Mouse (Mus musculus) hindbrain, embryonic 11.5 days (tissue): ENCODE measurements around the gene Ly9. TPM values are rescaled to one million over a fixed set of nuclear protein-coding genes. Genes with fewer than 3 reads are reported as not detected.

Experiments used
- ATAC-seq: fragments of 200-750 bp; cut with Nextera tagmentation; 2 replicates; pipeline ENCODE4 v1.8.0; 2017; ENCODE audit warnings: mild to moderate bottlenecking, moderate TSS enrichment, moderate library complexity; ENCODE audit not compliant: low FRiP score
- DNase-seq: peaks from one replicate; pipeline ENCODE4 v3.0.0-alpha.2; 2015; ENCODE audit warnings: low spot score
- H3K27ac ChIP-seq: fragments of 300-500 bp; sonication (generic); 2 replicates; pipeline ENCODE4 v1.5.1; 2014; ENCODE audit warnings: mild to moderate bottlenecking, low read depth, low read length
- H3K27me3 ChIP-seq: fragments of 300-500 bp; sonication (generic); 2 replicates; pipeline ENCODE4 v1.6.1; 2014; ENCODE audit warnings: mild to moderate bottlenecking, low read length, moderate library complexity, mixed read lengths; ENCODE audit not compliant: control insufficient read depth, insufficient read depth
- H3K36me3 ChIP-seq: fragments of 300-500 bp; sonication (generic); 2 replicates; pipeline ENCODE4 v1.6.1; 2014; ENCODE audit warnings: mild to moderate bottlenecking, low read length, moderate library complexity, mixed read lengths; ENCODE audit not compliant: control insufficient read depth, insufficient read depth
- H3K4me1 ChIP-seq: fragments of 300-500 bp; sonication (generic); replicated peaks from 2 replicates; pipeline ENCODE4 v1.6.1; 2014; ENCODE audit warnings: low read length, mixed read lengths; ENCODE audit not compliant: control insufficient read depth, insufficient read depth
- H3K4me2 ChIP-seq: fragments of 300-500 bp; sonication (generic); replicated peaks from 2 replicates; pipeline ENCODE4 v1.6.1; 2014; ENCODE audit warnings: mild to moderate bottlenecking, low read depth, low read length
- H3K4me3 ChIP-seq: fragments of 300-500 bp; sonication (generic); 2 replicates; pipeline ENCODE4 v1.5.1; 2014; ENCODE audit warnings: low read depth, low read length
- H3K9ac ChIP-seq: fragments of 300-500 bp; sonication (generic); 2 replicates; pipeline ENCODE4 v1.6.1; 2014; ENCODE audit warnings: low read depth, low read length
- H3K9me3 ChIP-seq: fragments of 300-500 bp; sonication (generic); 2 replicates; pipeline ENCODE4 v1.6.1; 2016; ENCODE audit warnings: low read length; ENCODE audit not compliant: control insufficient read depth
- WGBS: fragments of 180-500 bp; shearing (Covaris S2); extraction: QIAGEN DNeasy Blood & Tissue Kit; methylation state at CpG from one replicate; pipeline ENCODE4 v1.1.7; 2014; 5-methylcytosine and 5-hydroxymethylcytosine counted together
- polyA plus RNA-seq: library from polyadenylated mRNA; unstranded; fragments of >200 nt; fragmentation: Nextera tagmentation; extraction: Ambion mirVana; gene quantifications from 2 replicates; pipeline ENCODE4 v1.2.1, GENCODE M21; 2014

The Ly9 gene
- polyA plus RNA-seq: not detected in 2 replicates

DNA sequence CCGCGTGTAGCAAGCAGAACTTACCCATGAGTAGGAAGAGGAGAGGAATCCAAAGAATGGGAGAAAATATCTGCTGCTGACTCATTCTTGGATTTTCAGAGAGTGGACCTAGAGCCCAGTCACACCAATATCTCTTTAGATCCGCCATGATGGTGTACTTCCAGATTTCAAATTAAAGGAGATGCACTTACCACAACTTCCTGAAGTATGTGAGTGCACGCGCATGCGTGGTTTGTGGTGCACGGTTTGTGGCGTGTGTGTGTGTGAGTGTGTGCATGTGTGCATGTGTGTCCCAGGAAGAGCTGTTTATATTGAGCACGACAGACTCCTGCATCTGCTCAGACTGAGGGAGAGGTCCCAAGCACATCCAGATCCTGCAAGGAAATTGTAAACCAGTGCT is at the start of gene Ly9:
Gene Ly9, minus strand, starts transcription at position 235 of the 400 bp plus-strand sequence.
- H3K4me3 ChIP-seq: no peak within 1 kb of the TSS
- H3K27ac ChIP-seq: no peak within 1 kb of the TSS
- H3K9ac ChIP-seq: no peak within 1 kb of the TSS
- no peak for DNase-seq
- WGBS: 88% methylated on average over 9 of the region's 9 CpGs
- no peak for ATAC-seq
- no peaks in the 10 kb centered on the region for H3K9me3 ChIP-seq
- H3K4me1 ChIP-seq: no peaks in the 10 kb centered on the region
- no peak within 1 kb of the TSS for H3K4me2 ChIP-seq
- no peaks in the 10 kb centered on the region for H3K27me3 ChIP-seq
- H3K36me3 ChIP-seq: no peaks in the 10 kb centered on the region

DNA sequence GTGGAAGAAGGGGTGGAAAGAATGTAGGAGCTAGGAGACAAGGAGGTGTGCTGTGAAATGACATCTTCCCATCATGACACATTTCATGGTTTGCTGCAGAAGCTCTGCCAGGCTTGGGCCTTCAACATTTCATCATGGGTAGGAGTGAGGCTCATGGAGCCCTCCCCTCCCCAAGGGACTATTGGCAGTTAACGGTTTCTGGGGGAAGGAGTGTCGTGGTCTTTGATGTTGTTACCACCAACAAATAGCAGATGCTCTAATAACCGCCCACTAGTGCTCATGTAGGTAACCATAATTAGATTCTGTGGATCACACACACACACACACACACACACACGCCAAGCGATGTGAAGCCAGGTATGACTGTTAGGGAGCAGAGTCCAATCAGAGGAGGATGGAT is 45.5 kb upstream of the Ly9 start, which contains the start of gene Slamf7:
Gene Slamf7, minus strand, starts transcription at position 302 of the 400 bp plus-strand sequence.
- no peaks in the 10 kb centered on the region for H3K27me3 ChIP-seq
- H3K27ac ChIP-seq: no peak within 1 kb of the TSS
- H3K9me3 ChIP-seq: no peaks in the 10 kb centered on the region
- ATAC-seq: no peak
- H3K4me3 ChIP-seq: no peak within 1 kb of the TSS
- no peaks in the 10 kb centered on the region for H3K36me3 ChIP-seq
- H3K4me2 ChIP-seq: no peak within 1 kb of the TSS
- no peak for DNase-seq
- no peak within 1 kb of the TSS for H3K9ac ChIP-seq
- no peaks in the 10 kb centered on the region for H3K4me1 ChIP-seq
- WGBS: 92% methylated on average over 5 of the region's 5 CpGs

DNA sequence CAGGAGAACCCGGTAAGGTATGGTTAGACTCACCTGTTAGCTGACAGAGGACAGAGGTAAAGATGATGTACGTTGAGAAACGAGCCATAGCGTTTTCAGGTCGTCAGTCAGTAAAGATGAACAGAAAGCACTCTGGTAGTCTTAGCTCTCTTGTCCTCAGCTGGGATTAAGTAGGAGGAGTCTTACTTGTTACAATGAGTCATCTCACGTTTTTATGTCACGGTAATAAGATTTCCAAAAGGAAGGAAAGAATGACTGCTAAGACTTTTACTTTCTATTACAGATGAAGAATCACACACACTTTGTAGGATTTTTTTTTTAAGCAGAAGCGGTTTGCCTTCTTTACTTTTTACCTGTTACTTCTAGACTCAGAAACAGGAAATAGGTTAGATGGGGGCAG is 41.6 kb upstream of the Ly9 start:
- Histone ChIP-seq H3K4me3 (no peak overlapping the region), H3K36me3 (no peaks in the 10 kb centered on the region), H3K27ac (no peak overlapping the region), H3K9ac (no peak overlapping the region), H3K4me1 (no peaks in the 10 kb centered on the region), H3K4me2 (no peak overlapping the region), H3K27me3 (no peaks in the 10 kb centered on the region), H3K9me3 (no peaks in the 10 kb centered on the region)
- 84% methylated on average over 8 of the region's 8 CpGs for WGBS
- ATAC-seq: no peak
- no peak for DNase-seq

DNA sequence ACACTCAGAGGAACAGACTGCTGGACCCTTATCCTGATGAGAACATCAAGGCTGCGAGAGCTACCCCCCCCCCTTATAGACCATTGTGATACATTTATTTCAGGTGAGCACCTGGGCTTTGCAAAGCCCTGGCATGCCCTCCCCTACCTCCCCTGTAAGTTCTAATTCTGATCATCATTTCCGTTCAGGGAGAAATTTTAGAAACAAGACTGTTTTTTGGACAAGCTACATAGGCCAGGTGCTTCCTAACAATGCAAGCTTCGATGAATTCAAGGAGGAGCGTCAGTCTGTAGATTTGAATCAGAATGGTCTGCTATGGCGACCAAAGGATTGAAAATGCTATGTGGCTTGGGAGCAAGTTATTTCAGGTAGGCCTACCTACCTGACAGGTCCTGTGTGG is 40.5 kb upstream of the Ly9 start:
- Histone ChIP-seq H3K27me3 (no peaks in the 10 kb centered on the region), H3K36me3 (no peaks in the 10 kb centered on the region), H3K4me3 (no peak overlapping the region), H3K4me1 (no peaks in the 10 kb centered on the region), H3K4me2 (no peak overlapping the region), H3K9me3 (no peaks in the 10 kb centered on the region), H3K9ac (no peak overlapping the region), H3K27ac (no peak overlapping the region)
- DNase-seq: no peak
- 84% methylated on average over 5 of the region's 5 CpGs for WGBS
- no peak for ATAC-seq

DNA sequence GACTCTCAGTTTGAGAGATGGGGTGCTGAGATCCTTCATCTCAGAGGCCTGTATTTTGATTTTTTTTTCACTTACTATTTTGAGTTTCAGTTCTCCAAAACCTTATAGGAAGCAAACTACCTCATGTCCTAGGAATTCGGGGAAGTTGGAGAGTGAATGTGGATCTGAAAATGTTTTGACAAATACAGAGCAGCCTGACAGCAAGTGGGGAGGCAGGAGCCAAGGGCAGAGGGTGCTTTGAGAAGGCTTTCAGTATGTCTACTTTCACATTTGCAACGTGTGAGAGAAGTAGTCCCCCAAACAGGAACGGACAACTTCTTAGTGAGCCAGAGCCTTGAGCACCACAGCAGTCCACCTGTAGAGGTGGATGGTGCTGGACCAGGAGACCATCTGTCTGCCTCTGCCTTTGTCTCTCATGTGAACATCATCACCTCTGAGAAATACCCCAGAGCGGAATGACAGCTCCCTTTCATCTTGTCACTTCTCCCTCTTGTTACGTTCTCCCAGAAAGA is 39.3 kb upstream of the Ly9 start:
- no peak overlapping the region for H3K4me2 ChIP-seq
- H3K27me3 ChIP-seq: no peaks in the 10 kb centered on the region
- no peaks in the 10 kb centered on the region for H3K36me3 ChIP-seq
- ATAC-seq (no peak), DNase-seq (no peak)
- H3K9me3 ChIP-seq: no peaks in the 10 kb centered on the region
- no peak overlapping the region for H3K27ac ChIP-seq
- 78% methylated on average over 5 of the region's 5 CpGs for WGBS
- no peak overlapping the region for H3K4me3 ChIP-seq
- no peaks in the 10 kb centered on the region for H3K4me1 ChIP-seq
- no peak overlapping the region for H3K9ac ChIP-seq

DNA sequence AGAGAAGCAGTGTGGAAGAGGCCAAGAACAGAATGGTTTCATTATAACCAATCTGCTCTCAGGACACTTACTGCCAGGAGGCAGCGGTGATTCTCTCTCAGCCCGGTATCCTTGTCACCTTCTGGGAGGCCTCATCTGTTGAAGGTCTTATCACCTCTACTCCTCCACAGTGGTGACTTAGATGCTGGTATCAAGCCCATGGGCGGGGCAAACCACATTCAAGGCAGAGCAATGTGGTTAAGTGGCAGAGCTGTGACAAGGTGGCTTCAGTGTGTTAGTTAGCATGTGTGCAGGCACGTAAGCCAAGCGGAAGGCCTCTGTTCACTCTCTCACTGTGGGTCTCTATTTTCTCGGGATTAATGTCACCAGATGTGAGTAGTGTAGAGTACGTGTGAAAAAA is 36.4 kb upstream of the Ly9 start:
- ATAC-seq (no peak), DNase-seq (no peak)
- no peak overlapping the region for H3K27ac ChIP-seq
- H3K4me2 ChIP-seq: no peak overlapping the region
- no peak overlapping the region for H3K9ac ChIP-seq
- 84% methylated on average over 7 of the region's 7 CpGs for WGBS
- no peaks in the 10 kb centered on the region for H3K27me3 ChIP-seq
- no peaks in the 10 kb centered on the region for H3K4me1 ChIP-seq
- no peaks in the 10 kb centered on the region for H3K9me3 ChIP-seq
- H3K36me3 ChIP-seq: no peaks in the 10 kb centered on the region
- no peak overlapping the region for H3K4me3 ChIP-seq

DNA sequence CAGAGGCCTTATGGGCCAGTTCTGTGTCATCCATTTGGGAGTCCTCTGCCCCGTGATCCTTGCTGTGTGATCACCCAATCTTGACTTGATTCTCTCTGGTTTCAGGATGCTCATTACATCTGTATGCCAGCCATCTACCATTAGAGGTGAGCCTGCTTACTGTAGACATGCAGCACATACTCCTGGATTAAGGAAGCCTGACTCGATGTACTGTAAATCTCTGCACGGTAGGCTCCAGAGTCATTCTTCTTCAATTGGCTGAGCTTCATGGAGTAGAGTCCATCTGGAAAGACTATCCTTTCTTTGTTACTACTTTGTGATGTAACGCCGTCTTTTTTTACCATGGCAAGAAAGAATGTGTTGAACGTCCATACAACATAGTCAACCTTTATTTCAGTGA is 33.6 kb upstream of the Ly9 start:
- H3K9me3 ChIP-seq: no peaks in the 10 kb centered on the region
- 92% methylated on average over 6 of the region's 6 CpGs for WGBS
- H3K4me2 ChIP-seq: no peak overlapping the region
- H3K36me3 ChIP-seq: no peaks in the 10 kb centered on the region
- no peaks in the 10 kb centered on the region for H3K4me1 ChIP-seq
- ATAC-seq: no peak
- no peak overlapping the region for H3K4me3 ChIP-seq
- no peak for DNase-seq
- no peaks in the 10 kb centered on the region for H3K27me3 ChIP-seq
- H3K9ac ChIP-seq: no peak overlapping the region
- no peak overlapping the region for H3K27ac ChIP-seq

DNA sequence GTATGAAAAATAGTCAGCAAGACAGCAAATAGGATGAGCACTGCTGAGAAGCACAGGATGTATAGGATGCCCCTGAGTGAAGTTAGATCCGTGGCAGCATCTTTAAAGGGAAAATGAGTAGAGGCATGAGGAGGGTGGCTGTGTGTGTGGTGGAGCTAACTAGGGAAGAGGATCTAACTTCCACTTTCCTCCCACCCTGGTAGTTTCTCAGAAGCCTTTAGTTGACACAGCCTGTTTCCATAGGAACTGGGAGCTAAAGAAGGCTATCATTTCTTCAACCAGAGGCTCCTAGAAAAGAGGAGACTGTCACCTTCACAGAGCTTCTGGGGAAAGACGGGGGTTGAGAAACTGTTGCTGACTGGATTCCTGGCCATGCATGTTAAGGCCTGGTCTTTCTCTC is 31.5 kb upstream of the Ly9 start:
- no peak overlapping the region for H3K4me2 ChIP-seq
- no peaks in the 10 kb centered on the region for H3K36me3 ChIP-seq
- no peak overlapping the region for H3K4me3 ChIP-seq
- DNase-seq (no peak), ATAC-seq (no peak)
- H3K27me3 ChIP-seq: no peaks in the 10 kb centered on the region
- H3K9ac ChIP-seq: no peak overlapping the region
- no peaks in the 10 kb centered on the region for H3K9me3 ChIP-seq
- H3K4me1 ChIP-seq: no peaks in the 10 kb centered on the region
- 64% methylated on average over 2 of the region's 2 CpGs for WGBS
- H3K27ac ChIP-seq: no peak overlapping the region

DNA sequence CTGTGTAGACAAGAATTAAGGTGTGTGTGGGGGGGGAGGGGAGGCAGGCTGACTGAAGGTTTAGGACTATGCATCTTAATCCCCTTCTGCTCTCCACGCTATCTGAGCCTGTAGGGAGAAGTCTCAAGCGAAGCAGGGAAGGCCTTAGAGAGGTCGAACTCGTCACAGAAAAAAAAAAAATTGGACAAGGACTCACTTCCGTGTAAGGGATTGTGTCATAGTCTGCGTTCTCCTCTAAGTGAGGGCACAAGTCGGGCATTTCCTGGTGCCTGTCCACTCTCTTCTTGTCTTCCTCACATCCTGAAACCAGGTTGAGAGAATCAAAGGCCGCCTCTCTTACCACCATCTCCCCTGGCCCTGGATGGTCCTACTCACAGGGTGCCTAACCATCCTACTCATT is 29.9 kb upstream of the Ly9 start:
- DNase-seq (no peak), ATAC-seq (no peak)
- no peaks in the 10 kb centered on the region for H3K36me3 ChIP-seq
- no peak overlapping the region for H3K27ac ChIP-seq
- H3K9me3 ChIP-seq: no peaks in the 10 kb centered on the region
- H3K4me2 ChIP-seq: no peak overlapping the region
- no peaks in the 10 kb centered on the region for H3K27me3 ChIP-seq
- 82% methylated on average over 8 of the region's 8 CpGs for WGBS
- H3K4me1 ChIP-seq: no peaks in the 10 kb centered on the region
- H3K4me3 ChIP-seq: no peak overlapping the region
- no peak overlapping the region for H3K9ac ChIP-seq
